Mouse (Mus musculus): ENCODE results near the gene Echdc2.
"Not testable (repeated sequence)": the region's sequence is repeated elsewhere in the genome, so short reads cannot be mapped to it uniquely, and the experiment has no call there.

Gene Echdc2

DNA sequence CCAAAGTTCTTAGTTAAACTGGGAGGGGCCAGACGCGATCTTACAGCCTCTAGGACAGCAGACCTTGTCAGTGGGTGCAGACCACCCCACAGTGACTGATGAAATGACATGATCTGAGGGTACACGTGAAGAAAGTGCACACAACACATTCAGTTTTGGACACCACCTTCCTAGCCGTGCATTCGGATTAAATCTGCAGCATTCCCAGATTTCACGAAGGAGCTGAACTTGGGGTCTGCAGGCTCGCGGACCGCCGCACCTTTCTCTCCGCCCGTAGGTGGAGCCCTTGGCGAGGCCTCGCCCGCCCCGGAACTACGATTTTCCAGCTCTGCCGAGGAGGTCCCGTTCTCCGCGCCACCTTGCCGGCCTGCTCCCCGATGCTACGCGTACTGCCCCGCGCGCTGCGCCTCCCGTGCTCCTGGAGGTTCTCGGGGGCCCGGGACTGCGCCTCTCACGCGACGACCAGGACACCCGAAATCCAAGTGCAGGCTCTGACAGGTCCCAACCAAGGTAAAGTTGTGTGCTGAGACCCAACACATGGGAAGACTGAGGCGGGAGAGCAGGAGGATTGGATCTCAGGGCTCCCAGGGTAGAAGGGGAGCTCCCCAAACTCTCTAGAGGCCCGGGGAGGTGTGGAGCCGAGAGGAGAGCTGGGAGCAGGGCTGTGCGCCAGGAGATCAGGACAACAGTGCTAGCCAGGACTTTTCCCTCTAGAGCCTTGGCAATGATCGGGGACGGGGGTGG, at the start of gene Echdc2:
Gene Echdc2 (plus strand): TSS at position 286 of the 744 bp plus-strand sequence.
- peak; percentile 17 for DNase-seq (ENCODE audit: low read depth)

DNA sequence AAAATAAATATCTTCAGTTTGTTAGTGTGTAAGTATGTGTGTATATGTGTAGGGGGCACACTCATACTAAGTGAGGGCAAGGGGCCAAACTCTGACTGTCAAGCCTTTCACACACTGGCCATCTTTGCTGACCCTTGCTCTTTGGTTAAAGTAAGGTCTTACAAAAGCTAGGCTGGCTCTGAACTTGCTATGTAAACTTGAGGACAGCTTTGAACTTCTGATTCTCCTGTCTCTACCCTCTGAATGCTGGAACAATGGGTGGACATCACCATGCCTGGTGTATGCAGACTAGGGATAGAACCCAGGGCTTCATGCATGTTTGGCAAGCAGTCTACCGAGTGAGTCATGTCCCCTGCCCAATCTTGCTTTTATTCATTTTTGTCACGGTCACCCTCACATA, 48.8 kb upstream of the Echdc2 start:
- no peak for DNase-seq (ENCODE audit: low read depth)

DNA sequence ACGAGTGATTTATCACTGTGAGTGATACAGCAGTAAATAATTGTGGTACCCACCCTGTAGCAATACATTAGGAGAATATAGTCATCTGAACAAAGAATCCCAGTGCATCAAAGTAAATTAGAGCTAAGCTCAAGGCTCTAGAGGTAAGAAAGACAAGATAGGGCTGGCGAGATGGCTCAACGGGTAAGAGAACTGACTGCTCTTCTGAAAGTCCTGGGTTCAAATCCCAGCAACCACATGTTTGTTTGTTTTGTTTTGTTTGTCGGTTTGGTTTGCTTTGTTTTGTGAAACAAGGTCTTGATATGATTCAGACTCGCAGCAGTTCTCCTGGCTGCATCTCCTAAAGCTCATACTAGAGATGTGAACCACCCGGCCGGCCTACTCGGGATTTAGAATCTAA, 47.7 kb upstream of the Echdc2 start:
- peak; percentile 20 for DNase-seq (ENCODE audit: low read depth)

DNA sequence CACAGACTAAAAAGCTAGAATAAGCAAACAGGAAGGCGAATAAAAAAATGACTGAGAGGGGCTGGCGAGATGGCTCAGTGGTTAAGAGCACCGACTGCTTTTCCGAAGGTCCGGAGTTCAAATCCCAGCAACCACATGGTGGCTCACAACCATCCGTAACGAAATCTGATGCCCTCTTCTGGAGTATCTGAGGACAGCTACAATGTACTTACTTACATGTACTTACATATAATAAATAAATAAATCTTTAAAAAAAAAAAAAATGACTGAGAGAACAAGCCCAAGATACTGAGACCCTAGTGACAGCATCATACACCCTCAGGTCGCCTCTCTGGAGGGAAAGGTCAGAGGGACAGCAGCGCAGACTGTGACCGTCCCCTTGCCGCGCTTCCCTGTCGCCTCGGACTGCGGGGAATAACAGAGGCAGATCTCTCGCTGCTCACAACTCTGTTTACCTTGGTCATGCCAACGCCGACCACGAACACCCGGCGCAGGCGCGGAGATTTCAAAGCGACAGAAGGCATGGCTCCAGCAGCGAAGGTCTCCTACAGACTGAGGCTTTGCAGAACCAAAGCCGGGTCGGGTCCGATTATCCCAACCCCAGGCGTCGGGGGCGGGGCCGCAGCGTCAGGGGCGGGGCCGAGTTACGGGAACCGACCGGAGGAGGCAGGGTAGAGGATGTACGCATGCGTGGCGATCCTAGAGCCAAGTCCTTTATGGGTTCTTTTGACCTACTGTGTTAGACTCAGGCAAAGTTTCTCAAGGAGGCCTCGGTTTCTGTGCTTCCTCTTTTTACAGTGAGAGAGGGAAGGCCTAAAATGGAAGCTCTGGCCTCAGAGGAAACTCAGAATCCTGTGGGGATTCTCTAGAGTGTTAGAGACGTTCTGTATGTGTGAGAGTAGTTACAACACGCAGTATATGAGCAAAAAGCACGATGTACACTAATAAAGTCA, 47.0 kb upstream of the Echdc2 start:
- DNase-seq (ENCODE audit: low read depth), result peak; percentile 93

DNA sequence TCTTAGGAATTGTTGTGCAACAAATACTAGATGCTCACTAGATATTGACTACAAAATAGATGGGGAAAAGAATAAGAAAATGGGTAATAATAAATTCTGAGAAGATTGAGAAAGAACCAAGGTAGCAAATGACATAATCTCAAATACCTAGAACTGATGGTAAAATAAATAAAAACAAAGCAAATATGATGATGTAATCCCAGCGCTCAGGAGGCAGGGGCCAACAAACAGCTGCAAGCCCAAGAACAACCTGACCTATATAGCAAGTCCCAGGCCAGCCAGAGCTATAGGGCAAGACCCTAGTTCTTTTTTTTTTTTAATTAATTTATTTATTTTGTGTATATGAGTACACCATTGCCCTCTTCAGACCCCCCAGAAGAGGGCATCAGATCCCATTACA, 41.1 kb upstream of the Echdc2 start:
- DNase-seq (ENCODE audit: low read depth), result no peak

DNA sequence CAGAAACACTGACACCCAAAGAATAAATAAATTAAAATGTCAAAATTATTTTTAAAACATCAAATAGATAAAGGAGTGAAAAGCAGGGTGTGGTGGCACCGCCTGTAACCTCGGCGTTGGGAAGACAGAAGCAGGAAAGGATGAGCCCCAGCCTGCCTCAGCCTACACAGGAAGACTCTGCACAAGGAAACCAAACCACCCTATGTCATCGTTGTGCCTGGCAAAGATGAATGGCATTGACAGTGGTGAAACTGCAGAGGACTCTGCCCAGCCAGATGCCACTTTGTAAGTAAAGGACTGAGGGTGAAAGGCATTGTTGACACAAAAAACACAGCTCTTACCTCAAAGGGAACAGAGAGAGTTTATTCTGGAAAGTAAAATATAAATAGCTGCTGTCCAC, 39.0 kb upstream of the Echdc2 start:
- DNase-seq (ENCODE audit: low read depth), result no peak

DNA sequence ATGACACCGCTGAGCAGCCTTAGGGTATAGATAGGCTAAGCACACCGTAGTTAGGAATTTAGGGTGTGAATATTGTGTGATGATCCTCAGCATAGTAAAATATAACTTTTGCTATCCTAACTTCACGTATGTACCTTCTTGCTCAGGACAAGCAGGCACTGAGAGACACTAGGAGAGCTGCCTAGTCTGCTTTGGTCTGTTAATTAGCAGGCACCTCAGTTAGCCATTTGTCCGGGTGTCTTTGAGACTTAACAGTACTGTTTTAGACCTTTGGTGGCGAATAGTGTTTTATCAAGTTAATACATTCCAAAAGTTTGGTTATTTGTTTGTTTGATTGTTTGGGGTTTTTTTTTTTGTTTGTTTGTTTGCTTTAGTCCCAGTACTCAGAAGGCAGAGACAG, 37.7 kb upstream of the Echdc2 start:
- no peak for DNase-seq (ENCODE audit: low read depth)

DNA sequence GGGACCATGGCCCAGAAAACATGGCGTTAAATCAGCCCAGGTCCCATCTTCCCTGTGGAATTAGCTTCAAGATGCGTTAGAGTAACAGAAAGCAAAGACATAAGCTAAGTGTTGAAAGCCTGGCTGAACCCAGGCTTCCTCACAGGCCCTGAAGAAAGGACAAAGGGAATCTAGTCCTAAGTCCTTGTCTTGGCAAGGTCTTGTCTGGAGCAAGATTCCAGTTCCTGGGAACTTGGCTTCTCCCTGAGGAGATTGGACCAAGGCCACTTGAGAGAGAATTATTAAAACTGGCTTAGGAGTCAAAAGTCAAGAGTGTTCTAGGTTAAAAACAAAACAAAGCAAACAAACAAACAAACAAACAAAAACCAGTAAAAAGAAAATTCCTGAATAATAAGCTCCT, 36.9 kb upstream of the Echdc2 start:
- DNase-seq (ENCODE audit: low read depth), result no peak

DNA sequence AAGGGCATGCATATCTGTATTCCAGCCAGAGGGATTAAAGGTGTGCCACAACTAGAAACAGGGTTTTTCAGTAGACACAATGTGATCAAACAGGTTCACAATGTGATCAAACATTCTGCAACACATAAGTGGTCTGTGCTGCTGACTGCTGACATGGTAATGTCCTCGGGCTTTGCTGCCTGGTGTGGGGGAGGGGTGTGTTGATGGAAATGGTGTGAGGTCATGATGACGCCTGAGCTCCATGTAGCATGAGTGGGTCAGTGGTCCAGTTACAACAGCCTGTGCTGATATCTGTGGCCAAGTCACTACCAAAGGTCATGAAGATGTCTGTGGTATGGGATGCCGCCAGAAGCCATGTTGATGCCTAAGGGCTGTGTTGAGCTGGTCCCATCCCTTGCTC, 34.8 kb upstream of the Echdc2 start:
- no peak for DNase-seq (ENCODE audit: low read depth)

DNA sequence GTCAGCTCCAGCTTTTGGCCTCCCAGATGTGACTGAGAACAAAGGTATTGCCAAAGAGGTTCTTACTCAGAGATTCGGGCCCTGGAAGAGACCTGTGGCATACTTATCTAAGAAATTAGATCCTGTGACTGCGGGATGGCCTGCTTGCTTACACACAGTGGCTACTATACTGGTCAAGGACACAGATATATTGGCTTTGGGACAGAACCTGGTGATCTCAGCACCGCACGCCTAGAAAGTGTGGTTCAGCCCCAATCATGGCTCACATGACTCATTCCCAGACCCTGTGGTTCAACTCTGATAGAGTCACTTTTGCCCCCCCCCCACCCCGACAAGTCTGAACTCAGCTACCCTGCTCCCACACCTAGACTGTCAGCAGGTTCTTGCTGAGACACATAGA, 28.3 kb upstream of the Echdc2 start:
- no peak for DNase-seq (ENCODE audit: low read depth)

DNA sequence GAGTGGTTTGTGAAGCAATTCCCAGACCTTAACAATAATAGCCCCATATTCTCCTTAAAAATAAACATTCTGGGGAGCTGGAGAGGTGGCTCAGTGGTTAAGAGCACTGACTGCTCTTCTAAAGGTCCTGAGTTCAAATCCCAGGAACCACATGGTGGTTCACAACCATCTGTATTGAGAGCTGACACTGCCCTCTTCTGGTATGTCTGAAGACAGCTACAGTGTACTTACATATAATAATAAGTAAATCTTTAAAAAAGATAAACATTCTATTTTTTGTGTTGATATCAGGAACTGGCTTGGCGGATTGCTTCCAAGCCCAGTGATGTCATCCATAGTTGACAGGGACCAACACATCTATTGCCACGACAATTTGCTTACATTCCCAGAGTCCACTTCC, 22.1 kb upstream of the Echdc2 start:
- peak; percentile 24 for DNase-seq (ENCODE audit: low read depth)

DNA sequence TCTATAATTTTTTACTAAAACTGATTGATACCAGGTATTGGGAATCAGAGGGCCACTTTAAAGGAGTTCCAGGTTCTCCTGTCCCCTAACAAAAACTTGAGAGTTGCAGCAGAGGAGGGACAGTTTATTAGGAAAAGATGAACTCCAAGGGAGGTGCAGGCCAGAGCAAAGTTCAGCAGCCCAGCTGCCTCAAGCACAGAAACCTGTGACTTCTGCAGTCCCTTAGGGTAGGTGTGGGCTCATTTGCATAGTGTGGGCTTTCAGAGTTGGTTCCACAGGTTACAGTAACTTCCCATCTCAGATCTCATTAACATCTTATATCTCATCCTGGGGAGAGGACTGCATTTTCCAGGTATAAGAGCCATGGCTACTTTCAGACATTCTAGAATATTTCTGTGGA, 21.5 kb upstream of the Echdc2 start:
- DNase-seq (ENCODE audit: low read depth), result no peak

DNA sequence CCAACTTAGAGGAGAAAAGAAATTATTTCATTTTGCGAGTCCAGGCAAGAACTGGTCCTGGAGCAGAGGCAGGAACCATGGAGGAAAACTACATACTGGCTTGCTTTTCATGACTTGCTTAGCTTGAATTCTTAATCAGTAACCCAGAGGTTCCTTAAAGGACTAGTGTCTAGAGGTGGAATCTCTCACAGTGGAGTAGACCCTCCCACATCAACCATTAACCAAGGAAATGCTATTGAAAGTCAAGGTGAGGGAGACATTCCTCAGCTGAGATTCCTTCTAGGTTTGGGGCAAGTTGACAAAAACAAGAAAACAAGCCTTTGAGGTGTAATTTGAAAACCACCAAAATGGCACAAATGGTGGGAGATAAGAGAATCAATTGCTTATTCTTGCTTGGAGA, 20.4 kb upstream of the Echdc2 start, which contains the start of gene Scp2:
Gene Scp2 (minus strand): TSS at position 119 of the 400 bp plus-strand sequence.
- no peak for DNase-seq (ENCODE audit: low read depth)

DNA sequence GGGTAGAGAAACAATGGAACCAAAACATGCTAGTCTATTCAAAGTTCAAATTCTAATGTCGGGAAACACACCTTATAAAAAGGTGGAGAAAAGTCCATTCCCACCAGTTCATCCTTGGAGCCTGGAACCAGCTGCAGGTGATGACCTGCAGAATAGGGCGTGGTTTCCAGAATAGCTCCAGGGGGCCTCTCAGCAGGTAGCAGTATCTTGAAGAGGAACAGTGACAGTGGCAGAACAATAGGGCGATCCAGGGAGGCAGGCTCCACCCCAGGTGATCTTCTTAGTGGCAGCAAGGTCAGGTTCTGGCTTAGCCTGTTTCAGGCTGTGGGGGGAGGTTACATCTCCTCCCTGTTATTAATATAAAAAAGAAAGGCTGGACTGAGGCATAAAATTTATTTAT, 19.7 kb upstream of the Echdc2 start:
- not testable (repeated sequence) for DNase-seq (ENCODE audit: low read depth)

DNA sequence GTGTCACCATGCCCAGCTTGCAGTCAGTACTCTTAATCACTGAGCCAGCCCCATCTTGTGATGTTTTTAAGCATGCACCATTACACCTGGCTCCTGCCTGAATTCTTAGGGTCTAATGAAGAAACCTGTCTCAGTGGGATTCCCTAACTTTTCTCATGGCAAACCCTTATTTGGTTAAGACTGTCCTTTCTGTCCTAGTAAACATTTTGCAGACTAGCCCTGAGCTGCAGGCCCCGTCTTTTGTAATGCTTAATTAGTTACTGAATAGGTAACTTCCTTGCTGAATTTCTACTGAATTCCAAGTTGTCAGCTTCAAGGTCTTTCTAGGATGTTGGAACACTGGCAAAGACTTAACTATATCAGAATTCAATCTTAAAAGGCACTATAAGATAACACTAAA, 10.1 kb upstream of the Echdc2 start:
- not testable (repeated sequence) for DNase-seq (ENCODE audit: low read depth)

DNA sequence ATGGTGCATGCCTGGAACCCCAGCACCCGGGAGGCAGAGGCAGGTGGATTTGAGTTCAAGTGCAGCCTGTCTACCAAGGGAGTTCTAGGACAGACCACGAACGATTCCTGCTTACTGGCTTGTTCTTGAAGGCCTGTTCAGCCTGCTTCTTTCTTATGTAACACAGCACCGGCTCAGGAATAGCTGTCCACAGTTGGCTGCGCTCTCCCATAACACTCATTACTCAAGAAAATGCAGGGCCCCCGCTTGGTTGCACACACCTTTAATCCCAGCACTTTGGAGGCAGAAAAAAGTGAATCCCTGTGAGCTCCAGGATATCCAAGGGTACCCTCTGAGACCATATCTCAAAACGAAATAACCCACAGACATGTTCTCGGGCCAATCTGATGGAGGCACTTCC, 3.3 kb upstream of the Echdc2 start:
- DNase-seq (ENCODE audit: low read depth), result no peak

DNA sequence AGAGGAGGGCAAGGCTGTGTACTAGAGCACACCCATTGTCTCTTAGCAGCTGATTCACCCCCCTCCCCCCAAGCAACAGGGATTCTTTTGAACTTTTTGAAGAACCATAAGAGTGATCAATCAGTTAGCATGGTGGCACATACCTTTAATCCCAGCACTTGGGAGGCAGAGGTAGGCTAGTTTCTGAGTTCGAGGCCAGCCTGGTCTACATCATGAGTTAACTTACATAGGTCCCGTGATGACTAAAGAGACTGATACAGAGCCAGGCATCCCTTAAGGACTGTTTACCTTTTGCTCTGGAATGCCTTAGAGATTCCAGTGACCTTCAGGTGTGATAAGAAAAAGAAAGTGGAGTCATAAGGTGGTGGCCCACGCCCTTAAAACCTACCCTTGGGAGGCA, 1.9 kb upstream of the Echdc2 start:
- DNase-seq (ENCODE audit: low read depth), result no peak

DNA sequence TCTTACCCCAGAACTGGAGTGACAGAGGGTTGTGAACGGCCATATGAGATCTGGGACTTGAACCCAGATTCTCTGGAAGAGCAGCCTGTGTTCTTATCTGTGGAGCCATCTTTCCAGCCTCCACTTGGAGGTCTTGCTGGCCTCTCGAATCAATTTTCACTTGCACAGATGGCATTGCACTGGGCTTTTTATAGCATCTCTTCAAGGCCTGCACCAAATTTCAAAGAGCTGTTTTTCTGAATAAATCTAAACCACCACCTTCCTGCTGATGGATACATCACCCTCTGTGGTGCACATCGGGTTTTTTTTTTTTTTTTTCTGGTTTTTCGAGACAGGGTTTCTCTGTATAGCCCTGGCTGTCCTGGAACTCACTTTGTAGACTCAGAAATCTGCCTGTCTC, 1.6 kb downstream of the Echdc2 start:
- no peak for DNase-seq (ENCODE audit: low read depth)

DNA sequence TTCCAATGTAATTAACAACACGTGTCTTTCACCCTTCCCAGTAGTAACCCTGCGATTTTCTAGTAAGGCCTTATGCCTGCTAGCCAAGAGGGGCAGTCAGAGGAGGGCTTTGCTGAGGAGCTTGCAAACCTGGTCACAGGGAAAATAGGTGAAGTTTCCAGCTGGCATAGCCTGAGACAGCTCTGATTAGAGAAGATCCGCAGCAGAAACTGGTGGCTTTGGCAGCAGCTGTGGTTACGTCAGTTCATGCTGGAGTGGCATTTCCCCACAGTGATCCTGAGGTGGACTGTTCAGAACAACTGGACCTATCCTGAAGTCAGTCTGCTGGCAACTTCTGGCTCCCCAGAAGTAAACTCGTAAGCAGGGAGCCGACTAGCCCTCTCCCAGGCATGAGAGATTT, 2.8 kb downstream of the Echdc2 start:
- DNase-seq (ENCODE audit: low read depth), result no peak

DNA sequence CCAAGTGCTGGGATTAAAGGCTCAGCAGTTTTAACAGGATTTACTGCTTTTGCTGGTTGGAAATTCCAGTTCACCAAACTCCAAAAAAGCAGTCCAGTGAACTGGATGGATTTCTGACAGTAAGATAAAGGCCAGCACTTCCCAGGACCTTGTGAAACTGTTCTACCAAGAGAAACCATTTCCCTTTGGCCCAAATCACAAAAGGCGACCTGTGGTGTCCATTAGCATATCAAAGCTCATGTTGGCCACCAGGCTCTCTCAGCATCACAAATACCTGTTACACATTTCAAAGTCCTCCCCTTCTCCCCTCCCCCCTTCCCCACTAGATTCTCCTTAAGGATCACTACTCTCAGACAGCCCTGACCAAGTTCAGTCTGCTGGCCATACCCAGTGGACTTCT, 17.0 kb downstream of the Echdc2 start:
- no peak for DNase-seq (ENCODE audit: low read depth)

DNA sequence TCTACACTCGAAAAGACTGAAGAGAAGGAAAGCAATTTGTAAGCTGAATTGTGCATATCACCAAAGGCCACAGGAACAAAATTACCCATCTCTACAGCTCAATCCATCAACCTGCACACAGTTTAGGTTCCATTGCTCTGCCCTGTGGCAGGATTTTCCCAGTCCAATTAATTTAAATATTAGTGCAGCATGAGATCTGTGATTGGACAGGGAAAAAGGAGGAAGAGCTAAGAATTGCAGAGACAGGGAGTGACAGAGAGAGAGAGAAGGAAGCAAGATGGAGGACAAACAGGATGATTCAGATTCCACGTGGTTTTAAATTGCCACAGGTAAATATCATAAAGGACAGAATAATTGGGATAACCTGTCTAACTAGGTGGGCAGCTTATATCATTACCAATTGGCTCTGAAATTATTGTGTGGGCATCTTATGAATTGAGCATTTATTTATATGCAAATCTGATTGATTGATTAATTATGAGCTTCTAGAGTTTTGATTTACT, 27.6 kb downstream of the Echdc2 start:
- no peak for DNase-seq (ENCODE audit: low read depth)

DNA sequence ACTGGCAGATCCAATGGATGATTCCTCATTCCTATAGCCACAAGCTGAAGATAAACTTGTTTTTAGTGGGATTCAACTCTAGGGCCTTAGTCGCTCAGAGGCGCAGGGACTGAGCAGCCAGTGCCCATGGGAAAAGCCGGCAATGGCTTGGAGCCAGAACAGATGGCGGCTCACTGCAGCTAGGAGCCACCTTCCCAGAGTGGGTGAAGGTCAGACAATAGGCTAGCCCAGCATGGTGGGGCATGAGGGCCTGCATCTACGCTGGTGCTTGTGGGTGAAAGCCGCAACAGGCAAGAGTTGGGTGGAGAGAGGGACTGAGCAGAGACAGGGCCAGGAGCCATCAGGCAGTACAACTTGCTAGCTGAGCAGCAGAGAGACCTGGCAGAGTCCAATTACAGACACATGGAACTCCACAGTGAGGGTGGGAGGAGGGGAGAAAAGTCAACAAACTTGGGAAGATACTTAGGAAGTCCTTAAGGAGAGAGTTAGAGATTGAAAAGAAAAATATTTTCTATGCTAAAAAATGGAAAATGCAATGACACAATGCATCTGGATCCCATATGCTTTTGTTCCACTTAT, 31.1 kb downstream of the Echdc2 start:
- DNase-seq (ENCODE audit: low read depth), result no peak

DNA sequence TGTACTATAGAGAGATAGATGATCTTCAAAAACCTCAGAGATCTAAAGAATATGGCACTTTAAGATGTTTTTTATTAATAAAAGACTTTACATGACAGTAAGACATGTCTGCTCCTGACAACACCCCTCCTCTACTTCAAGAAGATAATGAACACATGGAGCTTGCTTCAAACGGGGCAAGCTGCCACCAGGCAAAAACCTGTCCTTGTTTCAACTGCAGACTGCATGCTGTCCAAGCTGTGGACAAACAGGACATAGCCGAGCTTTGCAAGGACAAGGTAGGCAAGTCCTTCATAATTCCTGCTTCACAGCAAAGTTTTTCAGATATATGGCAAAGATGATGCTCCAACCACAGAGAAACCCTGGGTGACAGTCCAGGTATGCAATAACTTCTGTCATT, 34.0 kb downstream of the Echdc2 start:
- DNase-seq (ENCODE audit: low read depth), result no peak
